Mouse (Mus musculus): ENCODE measurements at regions not wholly inside any gene's neighbourhood (a gene's known extent, or its start where the extent isn't known, plus 50 kb on each side); places are given as distances from the start of the nearest gene placed in this dataset. TPM values are rescaled to one million over a fixed set of nuclear protein-coding genes. Genes with fewer than 3 reads are reported as not detected.

- no peak overlapping the region for H3K4me2 ChIP-seq
- no peak overlapping the region for H3K4me3 ChIP-seq (ENCODE audit: low read depth, low read length)
- no peaks in the 10 kb centered on the region for H3K4me1 ChIP-seq (ENCODE audit: insufficient read depth)
- H3K36me3 ChIP-seq (ENCODE audit: insufficient read depth): no peaks in the 10 kb centered on the region
- no peak overlapping the region for H3K27ac ChIP-seq (ENCODE audit: low read depth)
- no peak for DNase-seq
- H3K9me3 ChIP-seq (ENCODE audit: low read depth, low read length): no peaks in the 10 kb centered on the region
- H3K9ac ChIP-seq: no peak overlapping the region
- no peak for TF ChIP-seq CTCF (IDR thresholded peaks at IDR 0.05; ENCODE audit: low read depth)
- no peak for ATAC-seq (ENCODE audit: insufficient read depth)
- H3K27me3 ChIP-seq (ENCODE audit: insufficient read depth, low read length): no peaks in the 10 kb centered on the region
Observed at GRCm38 (mm10) chr1:83535461-83535860, 127.5 kb upstream of the Sphkap start.

- Histone ChIP-seq H3K36me3 (ENCODE audit: insufficient read depth) (no peaks in the 10 kb centered on the region), H3K9ac (no peak overlapping the region), H3K27me3 (ENCODE audit: insufficient read depth, low read length) (no peaks in the 10 kb centered on the region), H3K4me2 (no peak overlapping the region), H3K9me3 (ENCODE audit: low read depth, low read length) (no peaks in the 10 kb centered on the region), H3K27ac (ENCODE audit: low read depth) (no peak overlapping the region), H3K4me1 (ENCODE audit: insufficient read depth) (no peaks in the 10 kb centered on the region), H3K4me3 (ENCODE audit: low read depth, low read length) (no peak overlapping the region)
- TF ChIP-seq CTCF (IDR thresholded peaks at IDR 0.05; ENCODE audit: low read depth): no peak
- no peak for ATAC-seq (ENCODE audit: insufficient read depth)
- WGBS: 56% methylated on average over 1 of the region's 1 CpGs
- no peak for DNase-seq
Observed at GRCm38 (mm10) chr1:83527803-83528202, 119.8 kb upstream of the Sphkap start.

GRCm38 (mm10) chr1:83509356-83509755, 101.4 kb upstream of the Sphkap start:
- DNase-seq: no peak

GRCm38 (mm10) chr1:83505386-83505785, 97.4 kb upstream of the Sphkap start:
- WGBS: 63% methylated on average over 2 of the region's 2 CpGs
- no peaks in the 10 kb centered on the region for H3K27me3 ChIP-seq (ENCODE audit: insufficient read depth, low read length)
- DNase-seq: no peak
- H3K4me3 ChIP-seq (ENCODE audit: low read depth, low read length): no peak overlapping the region
- ATAC-seq (ENCODE audit: insufficient read depth): no peak
- H3K4me2 ChIP-seq: no peak overlapping the region
- TF ChIP-seq CTCF (IDR thresholded peaks at IDR 0.05; ENCODE audit: low read depth): no peak
- H3K4me1 ChIP-seq (ENCODE audit: insufficient read depth): no peaks in the 10 kb centered on the region
- no peak overlapping the region for H3K27ac ChIP-seq (ENCODE audit: low read depth)
- no peaks in the 10 kb centered on the region for H3K36me3 ChIP-seq (ENCODE audit: insufficient read depth)
- no peaks in the 10 kb centered on the region for H3K9me3 ChIP-seq (ENCODE audit: low read depth, low read length)
- H3K9ac ChIP-seq: no peak overlapping the region

More at GRCm38 (mm10) chr1:83509356-83509755, 101.4 kb upstream of the Sphkap start:
- Histone ChIP-seq H3K9me3 (ENCODE audit: low read depth, low read length) (no peaks in the 10 kb centered on the region), H3K27me3 (ENCODE audit: insufficient read depth, low read length) (no peaks in the 10 kb centered on the region), H3K36me3 (ENCODE audit: insufficient read depth) (no peaks in the 10 kb centered on the region), H3K27ac (ENCODE audit: low read depth) (no peak overlapping the region), H3K9ac (no peak overlapping the region), H3K4me1 (ENCODE audit: insufficient read depth) (no peaks in the 10 kb centered on the region), H3K4me3 (ENCODE audit: low read depth, low read length) (no peak overlapping the region), H3K4me2 (no peak overlapping the region)
- ATAC-seq (ENCODE audit: insufficient read depth): no peak
- no peak for TF ChIP-seq CTCF (IDR thresholded peaks at IDR 0.05; ENCODE audit: low read depth)
- WGBS: 70% methylated on average over 5 of the region's 5 CpGs

GRCm38 (mm10) chr1:83496888-83497287, 88.9 kb upstream of the Sphkap start:
- WGBS: 36% methylated on average over 2 of the region's 2 CpGs
- Histone ChIP-seq H3K9me3 (ENCODE audit: low read depth, low read length) (no peaks in the 10 kb centered on the region), H3K36me3 (ENCODE audit: insufficient read depth) (no peaks in the 10 kb centered on the region), H3K27ac (ENCODE audit: low read depth) (no peak overlapping the region), H3K4me1 (ENCODE audit: insufficient read depth) (no peaks in the 10 kb centered on the region), H3K4me3 (ENCODE audit: low read depth, low read length) (no peak overlapping the region), H3K4me2 (no peak overlapping the region), H3K27me3 (ENCODE audit: insufficient read depth, low read length) (no peaks in the 10 kb centered on the region), H3K9ac (no peak overlapping the region)
- TF ChIP-seq CTCF (IDR thresholded peaks at IDR 0.05; ENCODE audit: low read depth): no peak
- DNase-seq (no peak), ATAC-seq (ENCODE audit: insufficient read depth) (no peak)

DNA sequence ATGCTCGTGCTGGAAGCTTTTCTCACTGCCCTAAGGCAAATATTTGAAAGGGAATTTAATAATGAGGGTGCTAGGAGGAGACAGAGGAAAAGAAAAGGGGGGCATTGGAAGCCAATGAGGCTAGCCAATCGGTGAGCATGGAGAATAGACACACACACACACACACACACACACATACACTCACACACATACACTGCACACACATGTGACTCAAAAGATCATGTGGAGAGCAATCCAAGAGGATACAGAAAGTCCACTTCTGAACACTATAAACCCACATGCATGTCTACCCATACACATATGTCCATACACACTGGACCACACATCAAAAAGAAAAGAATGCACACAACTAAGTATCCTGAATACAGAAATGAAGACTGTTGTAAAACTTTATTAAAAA, 88.4 kb upstream of the Sphkap start:
- Histone ChIP-seq H3K27me3 (ENCODE audit: insufficient read depth, low read length) (no peaks in the 10 kb centered on the region), H3K27ac (ENCODE audit: low read depth) (no peak overlapping the region), H3K4me3 (ENCODE audit: low read depth, low read length) (no peak overlapping the region), H3K36me3 (ENCODE audit: insufficient read depth) (no peaks in the 10 kb centered on the region), H3K9me3 (ENCODE audit: low read depth, low read length) (no peaks in the 10 kb centered on the region), H3K9ac (no peak overlapping the region), H3K4me1 (ENCODE audit: insufficient read depth) (no peaks in the 10 kb centered on the region), H3K4me2 (no peak overlapping the region)
- no peak for DNase-seq
- ATAC-seq (ENCODE audit: insufficient read depth): no peak
- WGBS: 35% methylated on average over 2 of the region's 2 CpGs
- TF ChIP-seq CTCF (IDR thresholded peaks at IDR 0.05; ENCODE audit: low read depth): no peak

DNA sequence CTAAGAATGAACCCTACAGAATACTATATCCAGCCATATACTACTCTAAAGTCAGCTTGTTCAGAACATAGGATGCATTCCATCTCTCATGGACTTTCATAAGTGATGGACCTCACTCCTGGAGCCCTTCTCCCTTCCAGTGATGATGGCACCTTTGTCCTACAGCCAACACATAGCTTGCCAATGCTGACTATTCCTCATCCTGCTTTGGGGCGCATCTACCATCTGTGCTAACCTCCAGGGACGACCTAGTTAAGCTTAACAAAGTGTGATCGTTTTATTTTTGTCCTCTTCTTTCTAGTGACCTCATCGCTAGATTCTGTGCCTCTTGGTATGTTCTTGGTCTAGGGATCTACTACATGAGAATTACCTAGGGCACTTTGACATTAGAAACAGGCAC, 87.0 kb upstream of the Sphkap start:
- Histone ChIP-seq H3K36me3 (ENCODE audit: insufficient read depth) (no peaks in the 10 kb centered on the region), H3K27me3 (ENCODE audit: insufficient read depth, low read length) (no peaks in the 10 kb centered on the region), H3K4me3 (ENCODE audit: low read depth, low read length) (no peak overlapping the region), H3K9me3 (ENCODE audit: low read depth, low read length) (no peaks in the 10 kb centered on the region), H3K27ac (ENCODE audit: low read depth) (no peak overlapping the region), H3K4me2 (no peak overlapping the region), H3K9ac (no peak overlapping the region), H3K4me1 (ENCODE audit: insufficient read depth) (no peaks in the 10 kb centered on the region)
- DNase-seq (no peak), ATAC-seq (ENCODE audit: insufficient read depth) (no peak)
- 74% methylated on average over 4 of the region's 4 CpGs for WGBS
- TF ChIP-seq CTCF (IDR thresholded peaks at IDR 0.05; ENCODE audit: low read depth): no peak

DNA sequence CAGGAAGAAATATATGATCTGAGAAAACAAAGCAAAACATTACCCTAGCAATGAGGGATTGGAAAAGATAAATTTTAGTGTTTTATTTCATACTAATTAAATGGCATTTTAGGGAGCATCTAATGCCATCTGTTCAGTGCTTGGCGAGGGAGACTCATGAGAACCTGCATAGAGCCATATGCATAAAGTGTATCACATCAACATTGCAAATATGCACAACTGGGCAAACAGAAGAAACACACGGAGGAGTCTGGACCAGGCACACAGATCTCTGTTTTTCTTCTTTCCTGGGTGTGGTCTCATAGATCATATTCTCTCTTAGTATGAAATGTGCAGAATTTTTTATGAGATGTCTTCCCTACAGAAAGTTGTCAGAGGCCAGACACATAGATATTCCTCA, 71.1 kb upstream of the Sphkap start:
- Histone ChIP-seq H3K27me3 (ENCODE audit: insufficient read depth, low read length) (no peaks in the 10 kb centered on the region), H3K27ac (ENCODE audit: low read depth) (no peak overlapping the region), H3K4me1 (ENCODE audit: insufficient read depth) (no peaks in the 10 kb centered on the region), H3K4me3 (ENCODE audit: low read depth, low read length) (no peak overlapping the region), H3K36me3 (ENCODE audit: insufficient read depth) (no peaks in the 10 kb centered on the region), H3K9ac (no peak overlapping the region), H3K4me2 (no peak overlapping the region), H3K9me3 (ENCODE audit: low read depth, low read length) (no peaks in the 10 kb centered on the region)
- TF ChIP-seq CTCF (IDR thresholded peaks at IDR 0.05; ENCODE audit: low read depth): no peak
- WGBS: 59% methylated on average over 2 of the region's 2 CpGs
- no peak for DNase-seq
- ATAC-seq (ENCODE audit: insufficient read depth): no peak

Small RNAs in the stretch of these regions (microRNA-seq; reads per million reads assigned to microRNA genes)
- gene Gm25754 (ENCODE audit: borderline number of aligned reads): not detected

Measured in lung, embryonic 14.5 days (tissue).